Mouse (Mus musculus): ENCODE measurements around the gene Ly9. TPM values are rescaled to one million over a fixed set of nuclear protein-coding genes. Genes with fewer than 3 reads are reported as not detected.

The Ly9 gene
- polyA plus RNA-seq (2014; fragmentation: Nextera tagmentation; extraction: Ambion mirVana) = 0.31 TPM in 1 of 2 replicates, not detected in the other

DNA sequence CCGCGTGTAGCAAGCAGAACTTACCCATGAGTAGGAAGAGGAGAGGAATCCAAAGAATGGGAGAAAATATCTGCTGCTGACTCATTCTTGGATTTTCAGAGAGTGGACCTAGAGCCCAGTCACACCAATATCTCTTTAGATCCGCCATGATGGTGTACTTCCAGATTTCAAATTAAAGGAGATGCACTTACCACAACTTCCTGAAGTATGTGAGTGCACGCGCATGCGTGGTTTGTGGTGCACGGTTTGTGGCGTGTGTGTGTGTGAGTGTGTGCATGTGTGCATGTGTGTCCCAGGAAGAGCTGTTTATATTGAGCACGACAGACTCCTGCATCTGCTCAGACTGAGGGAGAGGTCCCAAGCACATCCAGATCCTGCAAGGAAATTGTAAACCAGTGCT is at the start of gene Ly9:
Gene Ly9 (minus strand): TSS at position 235 of the 400 bp plus-strand sequence.
- WGBS = 80% methylated on average over 9 of the region's 9 CpGs
- H3K4me3 ChIP-seq (ENCODE audit: low read depth, low read length) = no peak within 1 kb of the TSS
- no peaks in the 10 kb centered on the region for H3K9me3 ChIP-seq (ENCODE audit: control insufficient read depth, low read length)
- no peak within 1 kb of the TSS for H3K27ac ChIP-seq (replicated peaks; ENCODE audit: low read depth, low read length)
- no peaks in the 10 kb centered on the region for H3K36me3 ChIP-seq (ENCODE audit: control insufficient read depth, insufficient read depth, low read length)
- no peak within 1 kb of the TSS for H3K4me2 ChIP-seq (ENCODE audit: low read depth, low read length)
- H3K27me3 ChIP-seq (replicated peaks; ENCODE audit: control insufficient read depth, insufficient read depth, low read length) = no peaks in the 10 kb centered on the region
- no peak within 1 kb of the TSS for H3K9ac ChIP-seq (ENCODE audit: low read depth, low read length)
- H3K4me1 ChIP-seq (ENCODE audit: control insufficient read depth, insufficient read depth, low read length) = no peaks in the 10 kb centered on the region
- DNase-seq (ENCODE audit: low spot score) (no peak), ATAC-seq (ENCODE audit: low read depth) (no peak)

DNA sequence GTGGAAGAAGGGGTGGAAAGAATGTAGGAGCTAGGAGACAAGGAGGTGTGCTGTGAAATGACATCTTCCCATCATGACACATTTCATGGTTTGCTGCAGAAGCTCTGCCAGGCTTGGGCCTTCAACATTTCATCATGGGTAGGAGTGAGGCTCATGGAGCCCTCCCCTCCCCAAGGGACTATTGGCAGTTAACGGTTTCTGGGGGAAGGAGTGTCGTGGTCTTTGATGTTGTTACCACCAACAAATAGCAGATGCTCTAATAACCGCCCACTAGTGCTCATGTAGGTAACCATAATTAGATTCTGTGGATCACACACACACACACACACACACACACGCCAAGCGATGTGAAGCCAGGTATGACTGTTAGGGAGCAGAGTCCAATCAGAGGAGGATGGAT is 45.5 kb upstream of the Ly9 start, which contains the start of gene Slamf7:
Gene Slamf7 (minus strand): TSS at position 302 of the 400 bp plus-strand sequence.
- Histone ChIP-seq H3K4me1 (ENCODE audit: control insufficient read depth, insufficient read depth, low read length) (no peaks in the 10 kb centered on the region), H3K27ac (replicated peaks; ENCODE audit: low read depth, low read length) (no peak within 1 kb of the TSS), H3K36me3 (ENCODE audit: control insufficient read depth, insufficient read depth, low read length) (no peaks in the 10 kb centered on the region), H3K4me2 (ENCODE audit: low read depth, low read length) (no peak within 1 kb of the TSS), H3K4me3 (ENCODE audit: low read depth, low read length) (no peak within 1 kb of the TSS), H3K9ac (ENCODE audit: low read depth, low read length) (no peak within 1 kb of the TSS), H3K9me3 (ENCODE audit: control insufficient read depth, low read length) (no peaks in the 10 kb centered on the region), H3K27me3 (replicated peaks; ENCODE audit: control insufficient read depth, insufficient read depth, low read length) (no peaks in the 10 kb centered on the region)
- WGBS = 86% methylated on average over 5 of the region's 5 CpGs
- DNase-seq (ENCODE audit: low spot score) (no peak), ATAC-seq (ENCODE audit: low read depth) (no peak)

DNA sequence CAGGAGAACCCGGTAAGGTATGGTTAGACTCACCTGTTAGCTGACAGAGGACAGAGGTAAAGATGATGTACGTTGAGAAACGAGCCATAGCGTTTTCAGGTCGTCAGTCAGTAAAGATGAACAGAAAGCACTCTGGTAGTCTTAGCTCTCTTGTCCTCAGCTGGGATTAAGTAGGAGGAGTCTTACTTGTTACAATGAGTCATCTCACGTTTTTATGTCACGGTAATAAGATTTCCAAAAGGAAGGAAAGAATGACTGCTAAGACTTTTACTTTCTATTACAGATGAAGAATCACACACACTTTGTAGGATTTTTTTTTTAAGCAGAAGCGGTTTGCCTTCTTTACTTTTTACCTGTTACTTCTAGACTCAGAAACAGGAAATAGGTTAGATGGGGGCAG is 41.6 kb upstream of the Ly9 start:
- no peaks in the 10 kb centered on the region for H3K36me3 ChIP-seq (ENCODE audit: control insufficient read depth, insufficient read depth, low read length)
- DNase-seq (ENCODE audit: low spot score) = no peak
- H3K4me2 ChIP-seq (ENCODE audit: low read depth, low read length) = no peak overlapping the region
- no peak for ATAC-seq (ENCODE audit: low read depth)
- H3K27ac ChIP-seq (replicated peaks; ENCODE audit: low read depth, low read length) = no peak overlapping the region
- no peaks in the 10 kb centered on the region for H3K9me3 ChIP-seq (ENCODE audit: control insufficient read depth, low read length)
- H3K27me3 ChIP-seq (replicated peaks; ENCODE audit: control insufficient read depth, insufficient read depth, low read length) = no peaks in the 10 kb centered on the region
- H3K9ac ChIP-seq (ENCODE audit: low read depth, low read length) = no peak overlapping the region
- H3K4me3 ChIP-seq (ENCODE audit: low read depth, low read length) = no peak overlapping the region
- WGBS = 76% methylated on average over 8 of the region's 8 CpGs
- no peaks in the 10 kb centered on the region for H3K4me1 ChIP-seq (ENCODE audit: control insufficient read depth, insufficient read depth, low read length)

DNA sequence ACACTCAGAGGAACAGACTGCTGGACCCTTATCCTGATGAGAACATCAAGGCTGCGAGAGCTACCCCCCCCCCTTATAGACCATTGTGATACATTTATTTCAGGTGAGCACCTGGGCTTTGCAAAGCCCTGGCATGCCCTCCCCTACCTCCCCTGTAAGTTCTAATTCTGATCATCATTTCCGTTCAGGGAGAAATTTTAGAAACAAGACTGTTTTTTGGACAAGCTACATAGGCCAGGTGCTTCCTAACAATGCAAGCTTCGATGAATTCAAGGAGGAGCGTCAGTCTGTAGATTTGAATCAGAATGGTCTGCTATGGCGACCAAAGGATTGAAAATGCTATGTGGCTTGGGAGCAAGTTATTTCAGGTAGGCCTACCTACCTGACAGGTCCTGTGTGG is 40.5 kb upstream of the Ly9 start:
- Histone ChIP-seq H3K27ac (replicated peaks; ENCODE audit: low read depth, low read length) (no peak overlapping the region), H3K27me3 (replicated peaks; ENCODE audit: control insufficient read depth, insufficient read depth, low read length) (no peaks in the 10 kb centered on the region), H3K4me1 (ENCODE audit: control insufficient read depth, insufficient read depth, low read length) (no peaks in the 10 kb centered on the region), H3K9me3 (ENCODE audit: control insufficient read depth, low read length) (no peaks in the 10 kb centered on the region), H3K4me2 (ENCODE audit: low read depth, low read length) (no peak overlapping the region), H3K36me3 (ENCODE audit: control insufficient read depth, insufficient read depth, low read length) (no peaks in the 10 kb centered on the region), H3K9ac (ENCODE audit: low read depth, low read length) (no peak overlapping the region), H3K4me3 (ENCODE audit: low read depth, low read length) (no peak overlapping the region)
- WGBS = 81% methylated on average over 5 of the region's 5 CpGs
- DNase-seq (ENCODE audit: low spot score) (no peak), ATAC-seq (ENCODE audit: low read depth) (no peak)

- 67% methylated on average over 5 of the region's 5 CpGs for WGBS
- DNase-seq (ENCODE audit: low spot score) = no peak
- Histone ChIP-seq H3K9ac (ENCODE audit: low read depth, low read length) (no peak overlapping the region), H3K36me3 (ENCODE audit: control insufficient read depth, insufficient read depth, low read length) (no peaks in the 10 kb centered on the region), H3K4me2 (ENCODE audit: low read depth, low read length) (no peak overlapping the region), H3K9me3 (ENCODE audit: control insufficient read depth, low read length) (no peaks in the 10 kb centered on the region), H3K27ac (replicated peaks; ENCODE audit: low read depth, low read length) (no peak overlapping the region), H3K27me3 (replicated peaks; ENCODE audit: control insufficient read depth, insufficient read depth, low read length) (no peaks in the 10 kb centered on the region), H3K4me3 (ENCODE audit: low read depth, low read length) (no peak overlapping the region), H3K4me1 (ENCODE audit: control insufficient read depth, insufficient read depth, low read length) (no peaks in the 10 kb centered on the region)
- ATAC-seq (ENCODE audit: low read depth) = no peak
Observed at GRCm38 (mm10) chr1:171646429-171646940, 39.3 kb upstream of the Ly9 start.

DNA sequence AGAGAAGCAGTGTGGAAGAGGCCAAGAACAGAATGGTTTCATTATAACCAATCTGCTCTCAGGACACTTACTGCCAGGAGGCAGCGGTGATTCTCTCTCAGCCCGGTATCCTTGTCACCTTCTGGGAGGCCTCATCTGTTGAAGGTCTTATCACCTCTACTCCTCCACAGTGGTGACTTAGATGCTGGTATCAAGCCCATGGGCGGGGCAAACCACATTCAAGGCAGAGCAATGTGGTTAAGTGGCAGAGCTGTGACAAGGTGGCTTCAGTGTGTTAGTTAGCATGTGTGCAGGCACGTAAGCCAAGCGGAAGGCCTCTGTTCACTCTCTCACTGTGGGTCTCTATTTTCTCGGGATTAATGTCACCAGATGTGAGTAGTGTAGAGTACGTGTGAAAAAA is 36.4 kb upstream of the Ly9 start:
- no peak for DNase-seq (ENCODE audit: low spot score)
- H3K36me3 ChIP-seq (ENCODE audit: control insufficient read depth, insufficient read depth, low read length) = no peaks in the 10 kb centered on the region
- H3K4me1 ChIP-seq (ENCODE audit: control insufficient read depth, insufficient read depth, low read length) = no peaks in the 10 kb centered on the region
- 79% methylated on average over 7 of the region's 7 CpGs for WGBS
- no peaks in the 10 kb centered on the region for H3K27me3 ChIP-seq (replicated peaks; ENCODE audit: control insufficient read depth, insufficient read depth, low read length)
- H3K27ac ChIP-seq (replicated peaks; ENCODE audit: low read depth, low read length) = no peak overlapping the region
- H3K9me3 ChIP-seq (ENCODE audit: control insufficient read depth, low read length) = no peaks in the 10 kb centered on the region
- no peak overlapping the region for H3K4me2 ChIP-seq (ENCODE audit: low read depth, low read length)
- H3K9ac ChIP-seq (ENCODE audit: low read depth, low read length) = no peak overlapping the region
- no peak for ATAC-seq (ENCODE audit: low read depth)
- H3K4me3 ChIP-seq (ENCODE audit: low read depth, low read length) = no peak overlapping the region

- DNase-seq (ENCODE audit: low spot score) = no peak
- Histone ChIP-seq H3K36me3 (ENCODE audit: control insufficient read depth, insufficient read depth, low read length) (no peaks in the 10 kb centered on the region), H3K9ac (ENCODE audit: low read depth, low read length) (no peak overlapping the region), H3K9me3 (ENCODE audit: control insufficient read depth, low read length) (no peaks in the 10 kb centered on the region), H3K4me2 (ENCODE audit: low read depth, low read length) (no peak overlapping the region), H3K27me3 (replicated peaks; ENCODE audit: control insufficient read depth, insufficient read depth, low read length) (no peaks in the 10 kb centered on the region), H3K27ac (replicated peaks; ENCODE audit: low read depth, low read length) (no peak overlapping the region), H3K4me1 (ENCODE audit: control insufficient read depth, insufficient read depth, low read length) (no peaks in the 10 kb centered on the region), H3K4me3 (ENCODE audit: low read depth, low read length) (no peak overlapping the region)
- no peak for ATAC-seq (ENCODE audit: low read depth)
- 93% methylated on average over 6 of the region's 6 CpGs for WGBS
Observed at GRCm38 (mm10) chr1:171640796-171641195, 33.6 kb upstream of the Ly9 start.

- ATAC-seq (ENCODE audit: low read depth) (no peak), DNase-seq (ENCODE audit: low spot score) (no peak)
- Histone ChIP-seq H3K27ac (replicated peaks; ENCODE audit: low read depth, low read length) (no peak overlapping the region), H3K4me3 (ENCODE audit: low read depth, low read length) (no peak overlapping the region), H3K9me3 (ENCODE audit: control insufficient read depth, low read length) (no peaks in the 10 kb centered on the region), H3K27me3 (replicated peaks; ENCODE audit: control insufficient read depth, insufficient read depth, low read length) (no peaks in the 10 kb centered on the region), H3K36me3 (ENCODE audit: control insufficient read depth, insufficient read depth, low read length) (no peaks in the 10 kb centered on the region), H3K4me1 (ENCODE audit: control insufficient read depth, insufficient read depth, low read length) (no peaks in the 10 kb centered on the region), H3K9ac (ENCODE audit: low read depth, low read length) (no peak overlapping the region), H3K4me2 (ENCODE audit: low read depth, low read length) (no peak overlapping the region)
- 75% methylated on average over 2 of the region's 2 CpGs for WGBS
Observed at GRCm38 (mm10) chr1:171638686-171639085, 31.5 kb upstream of the Ly9 start.

- no peaks in the 10 kb centered on the region for H3K4me1 ChIP-seq (ENCODE audit: control insufficient read depth, insufficient read depth, low read length)
- DNase-seq (ENCODE audit: low spot score) (no peak), ATAC-seq (ENCODE audit: low read depth) (no peak)
- H3K27me3 ChIP-seq (replicated peaks; ENCODE audit: control insufficient read depth, insufficient read depth, low read length) = no peaks in the 10 kb centered on the region
- no peaks in the 10 kb centered on the region for H3K36me3 ChIP-seq (ENCODE audit: control insufficient read depth, insufficient read depth, low read length)
- H3K4me2 ChIP-seq (ENCODE audit: low read depth, low read length) = no peak overlapping the region
- no peaks in the 10 kb centered on the region for H3K9me3 ChIP-seq (ENCODE audit: control insufficient read depth, low read length)
- no peak overlapping the region for H3K4me3 ChIP-seq (ENCODE audit: low read depth, low read length)
- no peak overlapping the region for H3K27ac ChIP-seq (replicated peaks; ENCODE audit: low read depth, low read length)
- H3K9ac ChIP-seq (ENCODE audit: low read depth, low read length) = no peak overlapping the region
- 73% methylated on average over 8 of the region's 8 CpGs for WGBS
Observed at GRCm38 (mm10) chr1:171637101-171637500, 29.9 kb upstream of the Ly9 start.
